Mouse (Mus musculus): ENCODE results near the gene Zfp523. TPM values are rescaled to one million over a fixed set of nuclear protein-coding genes. Genes with fewer than 3 reads are reported as not detected.
"Not testable (repeated sequence)": the region's sequence is repeated elsewhere in the genome, so short reads cannot be mapped to it uniquely, and the experiment has no call there.

Gene Zfp523
- polyA plus RNA-seq, 1 experiment from 2014 or later = 11.7 TPM

DNA sequence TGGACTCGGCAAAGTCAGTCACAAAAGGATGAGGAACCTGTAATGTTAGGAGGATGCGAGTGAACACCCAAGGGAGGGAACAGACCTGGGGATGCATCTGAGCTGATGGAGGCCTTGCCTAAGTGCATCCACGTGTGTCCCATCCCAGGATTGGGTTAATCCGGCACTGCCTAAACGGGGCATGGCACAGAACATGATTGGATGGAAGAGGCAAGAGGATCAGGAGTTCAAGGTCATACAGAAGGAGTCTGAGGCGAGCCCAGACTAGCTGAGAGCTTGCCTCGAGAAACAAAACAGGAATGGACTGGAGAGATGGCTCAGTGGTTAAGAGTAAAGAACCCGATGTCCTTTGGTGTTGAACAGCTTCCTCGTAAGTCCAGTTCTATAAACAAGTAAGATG lies 35.5 kb downstream of the Zfp523 start:
- peaks cover 62% of the 10 kb centered on the region for H3K79me2 ChIP-seq (ENCODE audit: inconsistent target)
- no peak overlapping the region for H3K27ac ChIP-seq
- no peaks in the 10 kb centered on the region for H3K36me3 ChIP-seq (ENCODE audit: inconsistent target)
- 63% methylated on average over 9 of the region's 9 CpGs for WGBS (ENCODE audit: missing documents)
- H3K4me3 ChIP-seq (ENCODE audit: inconsistent target) = no peak overlapping the region

DNA sequence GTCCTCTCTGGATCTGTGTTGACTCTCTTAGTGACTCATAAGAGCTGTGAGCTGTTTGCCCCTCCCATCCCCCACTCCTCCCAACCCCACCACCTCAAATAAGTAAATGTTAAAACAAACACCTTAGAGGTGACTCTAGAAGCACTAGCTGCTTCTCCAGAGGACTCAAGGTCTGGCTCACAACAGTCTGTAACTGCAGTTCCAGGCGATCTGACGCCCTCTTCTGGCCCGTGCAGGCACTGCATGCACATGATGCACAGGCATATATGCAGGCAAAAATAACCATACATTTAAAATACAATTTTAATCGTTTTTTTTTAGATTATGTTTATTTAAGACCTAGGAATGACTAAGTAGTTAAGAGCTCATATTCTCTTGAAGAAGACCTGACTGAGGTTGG lies 36.3 kb downstream of the Zfp523 start:
- no peak overlapping the region for H3K27ac ChIP-seq
- peaks cover 60% of the 10 kb centered on the region for H3K79me2 ChIP-seq (ENCODE audit: inconsistent target)
- WGBS (ENCODE audit: missing documents) = 63% methylated on average over 4 of the region's 4 CpGs
- no peaks in the 10 kb centered on the region for H3K36me3 ChIP-seq (ENCODE audit: inconsistent target)
- H3K4me3 ChIP-seq (ENCODE audit: inconsistent target) = no peak overlapping the region

DNA sequence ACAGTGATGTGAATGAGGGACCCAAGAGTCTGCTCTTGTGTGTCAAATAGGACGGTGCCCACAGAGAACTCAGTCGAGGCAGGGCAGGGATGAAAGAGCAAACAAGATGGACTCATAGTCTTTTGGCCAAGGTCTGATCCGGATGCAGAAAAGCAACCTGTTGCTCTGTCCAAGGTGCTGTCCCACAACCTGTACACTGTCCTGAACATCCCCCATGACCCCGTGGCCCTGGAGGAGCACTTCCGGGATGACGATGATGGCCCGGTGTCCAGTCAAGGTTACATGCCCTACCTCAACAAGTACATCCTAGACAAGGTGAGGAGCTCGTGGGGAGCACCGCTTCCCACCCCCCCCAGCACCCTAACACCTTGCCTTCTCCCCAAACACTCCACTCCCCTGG lies 39.9 kb downstream of the Zfp523 start:
- Histone ChIP-seq H3K36me3 (ENCODE audit: inconsistent target) (peaks cover 12% of the 10 kb centered on the region; the same call in 1 of the 2 replicates), H3K79me2 (ENCODE audit: inconsistent target) (peaks cover 26% of the 10 kb centered on the region), H3K4me3 (ENCODE audit: inconsistent target) (no peak overlapping the region), H3K27ac (no peak overlapping the region)
- WGBS (ENCODE audit: missing documents) = 77% methylated on average over 9 of the region's 9 CpGs

DNA sequence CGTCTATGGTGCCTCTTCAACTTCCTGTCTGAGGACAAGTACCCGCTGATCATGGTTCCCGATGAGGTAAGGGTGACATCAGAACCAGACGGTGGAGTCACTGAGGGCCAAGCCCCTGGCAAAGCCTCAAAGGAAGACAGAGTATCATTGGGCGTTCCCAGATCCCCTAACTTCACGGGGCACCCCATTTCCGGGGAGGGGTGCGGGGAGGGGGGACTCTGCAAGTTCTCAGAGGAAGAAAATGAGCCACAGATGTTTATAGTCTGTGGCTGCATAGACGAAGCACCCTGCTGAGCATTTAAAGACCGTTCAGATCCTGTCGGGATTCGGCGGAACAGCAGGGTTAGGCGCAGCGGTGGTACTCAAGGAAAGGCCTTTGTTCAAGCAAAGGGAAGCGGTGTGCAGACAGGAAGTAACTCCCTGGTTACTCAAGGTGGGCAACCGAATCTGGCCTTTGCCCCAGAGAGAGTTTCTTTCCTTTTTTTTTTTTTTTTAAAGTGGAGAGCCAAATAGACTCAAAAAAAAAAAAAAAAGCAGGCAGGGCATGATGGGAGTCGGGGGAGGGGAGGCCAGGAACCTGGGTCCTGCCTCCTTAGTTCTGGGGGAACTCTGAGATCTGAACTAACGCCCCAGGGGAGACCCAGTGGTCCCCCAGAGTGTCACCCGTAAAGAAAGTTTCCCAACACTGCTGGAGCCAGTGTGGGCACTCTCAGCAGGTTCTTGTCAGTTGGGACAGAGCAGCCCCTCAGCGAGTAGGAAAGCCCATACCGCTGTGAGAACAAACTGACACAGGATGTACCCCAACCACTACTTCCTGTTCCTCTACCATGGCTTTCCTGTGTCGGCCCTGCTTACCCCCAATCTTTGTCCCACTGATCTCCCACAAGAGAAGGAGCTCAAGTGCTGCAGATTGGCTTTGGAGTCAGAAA lies 41.1 kb downstream of the Zfp523 start:
- Histone ChIP-seq H3K27ac (peak overlapping the region; percentile 14), H3K4me3 (ENCODE audit: inconsistent target) (no peak overlapping the region), H3K36me3 (ENCODE audit: inconsistent target) (peaks cover 13% of the 10 kb centered on the region; the same call in 1 of the 2 replicates), H3K79me2 (ENCODE audit: inconsistent target) (peaks cover 14% of the 10 kb centered on the region)
- 5% methylated on average over 22 of the region's 23 CpGs for WGBS (ENCODE audit: missing documents)

- peaks cover 19% of the 10 kb centered on the region; the same call in 1 of the 2 replicates for H3K36me3 ChIP-seq (ENCODE audit: inconsistent target)
- WGBS (ENCODE audit: missing documents) = 88% methylated on average over 9 of the region's 10 CpGs
- H3K4me3 ChIP-seq (ENCODE audit: inconsistent target); H3K27ac ChIP-seq; H3K79me2 ChIP-seq (ENCODE audit: inconsistent target): not testable (repeated sequence)
Measured at GRCm38 (mm10) chr17:28222463-28222862, 45.5 kb downstream of the Zfp523 start.

DNA sequence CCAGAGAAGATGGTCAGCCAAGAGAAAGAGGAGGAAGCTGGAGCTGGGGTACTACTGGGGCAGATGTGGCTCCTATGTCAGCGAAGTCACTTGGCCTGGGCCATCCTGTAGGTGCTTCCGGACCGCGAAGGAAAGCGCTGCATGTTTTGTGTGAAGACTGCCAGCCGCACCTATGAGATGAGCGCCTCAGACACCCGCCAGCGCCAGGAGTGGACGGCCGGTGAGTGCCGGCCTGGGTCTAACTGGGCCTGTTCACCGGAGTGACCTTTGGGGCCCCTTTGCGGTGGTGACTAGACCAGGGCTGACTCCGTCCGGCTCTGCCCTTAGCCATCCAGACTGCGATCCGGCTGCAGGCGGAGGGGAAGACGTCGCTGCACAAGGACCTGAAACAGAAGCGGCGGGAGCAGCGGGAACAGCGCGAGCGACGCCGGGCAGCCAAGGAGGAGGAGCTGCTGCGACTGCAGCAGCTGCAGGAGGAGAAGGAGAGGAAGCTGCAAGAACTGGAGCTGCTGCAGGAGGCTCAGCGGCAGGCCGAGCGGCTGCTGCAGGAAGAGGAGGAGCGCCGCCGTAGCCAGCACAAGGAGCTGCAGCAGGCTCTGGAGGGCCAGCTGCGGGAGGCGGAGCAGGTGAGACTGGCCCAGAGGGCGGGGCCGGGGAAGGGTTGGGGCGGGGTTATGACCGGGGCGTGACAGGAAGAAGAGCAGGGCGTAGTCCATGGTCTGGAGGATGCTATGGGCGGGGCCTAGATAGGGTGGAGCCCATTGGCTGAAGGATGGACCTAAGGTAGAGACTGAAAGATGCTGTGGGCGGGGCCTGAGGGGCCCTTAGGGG lies 46.8 kb downstream of the Zfp523 start:
- H3K4me3 ChIP-seq (ENCODE audit: inconsistent target) = peak overlapping the region; percentile 5; the same call in 1 of the 2 replicates
- 7% methylated on average over 46 of the region's 46 CpGs for WGBS (ENCODE audit: missing documents)
- H3K36me3 ChIP-seq (ENCODE audit: inconsistent target) = peaks cover 32% of the 10 kb centered on the region; the same call in 1 of the 2 replicates
- peak overlapping the region; percentile 12; the same call in 1 of the 2 replicates for H3K27ac ChIP-seq
- no peaks in the 10 kb centered on the region for H3K79me2 ChIP-seq (ENCODE audit: inconsistent target)

DNA sequence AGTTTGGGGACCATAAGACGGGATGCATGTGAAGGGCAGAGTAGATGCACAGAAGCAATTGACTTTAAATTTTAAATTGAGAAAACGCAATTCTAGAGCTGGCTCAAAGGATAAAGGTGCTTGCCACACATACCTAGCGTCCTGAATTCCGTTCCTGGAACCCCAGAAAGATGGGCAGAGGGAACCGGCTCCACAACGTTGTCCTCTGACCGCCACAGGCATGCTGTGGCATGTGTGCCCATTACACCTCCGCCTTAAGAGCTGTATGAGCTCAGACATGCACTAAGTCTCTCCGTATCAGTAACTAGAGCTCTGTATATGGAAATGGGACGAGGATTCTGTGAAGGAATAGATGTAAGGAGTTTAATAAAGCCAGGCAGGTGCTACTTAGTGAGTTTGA lies 47.7 kb downstream of the Zfp523 start:
- Histone ChIP-seq H3K27ac (no peak overlapping the region), H3K79me2 (ENCODE audit: inconsistent target) (no peaks in the 10 kb centered on the region), H3K36me3 (ENCODE audit: inconsistent target) (peaks cover 38% of the 10 kb centered on the region; the same call in 1 of the 2 replicates), H3K4me3 (ENCODE audit: inconsistent target) (no peak overlapping the region)
- WGBS (ENCODE audit: missing documents) = 96% methylated on average over 10 of the region's 10 CpGs

- Histone ChIP-seq H3K27ac (no peak overlapping the region), H3K4me3 (ENCODE audit: inconsistent target) (no peak overlapping the region), H3K79me2 (ENCODE audit: inconsistent target) (no peaks in the 10 kb centered on the region), H3K36me3 (ENCODE audit: inconsistent target) (peaks cover 33% of the 10 kb centered on the region; the same call in 1 of the 2 replicates)
- 25% methylated on average over 21 of the region's 21 CpGs for WGBS (ENCODE audit: missing documents)
Measured at GRCm38 (mm10) chr17:28226014-28226413, 49.1 kb downstream of the Zfp523 start.

GRCm38 (mm10) chr17:28230486-28230885 lies 53.6 kb downstream of the Zfp523 start:
- Histone ChIP-seq H3K79me2 (ENCODE audit: inconsistent target) (peaks cover 28% of the 10 kb centered on the region), H3K36me3 (ENCODE audit: inconsistent target) (peaks cover 25% of the 10 kb centered on the region; the same call in 1 of the 2 replicates), H3K27ac (no peak overlapping the region), H3K4me3 (ENCODE audit: inconsistent target) (no peak overlapping the region)
- WGBS (ENCODE audit: missing documents) = 97% methylated on average over 6 of the region's 6 CpGs

GRCm38 (mm10) chr17:28231026-28231736 lies 54.3 kb downstream of the Zfp523 start:
- Histone ChIP-seq H3K4me3 (ENCODE audit: inconsistent target) (no peak overlapping the region), H3K36me3 (ENCODE audit: inconsistent target) (peaks cover 25% of the 10 kb centered on the region; the same call in 1 of the 2 replicates), H3K27ac (no peak overlapping the region), H3K79me2 (ENCODE audit: inconsistent target) (peaks cover 35% of the 10 kb centered on the region)
- WGBS (ENCODE audit: missing documents) = 89% methylated on average over 18 of the region's 18 CpGs

DNA sequence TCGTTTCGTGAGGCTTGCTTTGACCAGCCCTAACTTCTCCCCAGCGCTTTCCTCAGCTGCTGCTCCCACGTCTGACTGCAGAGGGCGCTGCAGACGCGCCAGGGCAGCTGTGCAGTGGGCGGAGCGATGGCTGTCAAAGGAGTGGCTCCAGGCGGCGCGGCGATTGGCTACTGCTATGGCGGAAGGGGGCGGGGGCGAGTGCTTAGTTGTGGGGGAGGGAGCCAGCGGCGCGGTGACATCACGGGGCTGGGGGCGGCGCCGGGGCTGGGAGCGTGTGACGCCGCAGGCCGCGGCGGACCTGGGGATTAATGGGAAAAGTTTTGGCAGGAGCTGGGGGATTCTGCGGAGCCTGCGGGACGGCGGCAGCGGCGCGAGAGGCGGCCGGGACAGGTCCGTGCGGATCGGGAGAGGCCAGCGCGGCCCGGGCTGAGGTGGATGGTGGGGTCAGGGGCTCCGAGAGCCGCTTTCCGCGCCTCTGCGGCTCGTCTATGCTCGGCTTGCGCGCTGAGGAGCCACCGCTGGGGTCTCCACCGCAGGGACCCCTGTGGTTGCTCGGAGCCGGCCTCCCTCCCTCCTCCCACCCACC lies 55.6 kb downstream of the Zfp523 start, which contains the start of gene Ppard:
TSS of gene Ppard (plus strand) at position 226 of the 586 bp plus-strand sequence.
- peaks cover 18% of the 10 kb centered on the region; the same call in 1 of the 2 replicates for H3K36me3 ChIP-seq (ENCODE audit: inconsistent target)
- H3K4me3 ChIP-seq (ENCODE audit: inconsistent target) = peak within 1 kb of the TSS; percentile 83
- WGBS (ENCODE audit: missing documents) = under 1% methylated on average over 56 of the region's 57 CpGs
- peak within 1 kb of the TSS; percentile 68 for H3K27ac ChIP-seq
- peaks cover 48% of the 10 kb centered on the region for H3K79me2 ChIP-seq (ENCODE audit: inconsistent target)

DNA sequence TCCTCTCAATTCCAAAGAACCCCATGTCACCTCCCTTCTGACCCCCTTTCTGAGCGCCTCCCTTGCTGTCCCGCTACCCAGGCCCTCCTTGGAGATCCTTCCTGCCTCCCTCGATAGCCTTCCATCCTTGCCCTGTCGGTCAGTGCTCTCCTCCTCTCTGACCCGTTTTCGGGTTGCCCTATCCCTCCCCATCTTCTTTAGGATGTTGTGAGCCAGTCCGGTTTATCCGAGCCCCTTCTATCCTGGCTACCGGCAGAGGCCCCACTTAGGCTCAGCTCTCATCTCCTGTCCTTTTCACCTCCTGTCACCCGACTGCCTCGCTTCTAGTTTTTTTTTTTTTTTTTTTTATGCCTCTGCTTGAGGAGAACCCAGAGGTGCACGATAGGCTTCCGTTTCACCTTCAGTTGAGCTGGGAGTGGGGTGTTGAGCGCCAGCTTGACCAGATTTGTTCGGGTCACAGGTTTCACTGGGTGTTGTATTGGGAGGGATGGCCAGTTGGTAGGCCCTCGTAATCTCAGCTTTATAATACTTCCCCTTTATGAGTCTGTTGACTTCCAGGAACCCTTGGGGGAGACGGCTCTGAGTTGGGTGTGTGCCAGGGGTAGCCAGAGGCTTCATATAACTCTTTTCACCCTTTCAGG lies 56.3 kb downstream of the Zfp523 start:
- H3K4me3 ChIP-seq (ENCODE audit: inconsistent target) = peak overlapping the region; percentile 83
- peaks cover 55% of the 10 kb centered on the region for H3K79me2 ChIP-seq (ENCODE audit: inconsistent target)
- WGBS (ENCODE audit: missing documents) = under 1% methylated on average over 17 of the region's 17 CpGs
- H3K36me3 ChIP-seq (ENCODE audit: inconsistent target) = peaks cover 12% of the 10 kb centered on the region; the same call in 1 of the 2 replicates
- peak overlapping the region; percentile 68 for H3K27ac ChIP-seq

GRCm38 (mm10) chr17:28234641-28235040 lies 57.7 kb downstream of the Zfp523 start:
- Histone ChIP-seq H3K79me2 (ENCODE audit: inconsistent target) (peaks cover 69% of the 10 kb centered on the region), H3K27ac (no peak overlapping the region), H3K4me3 (ENCODE audit: inconsistent target) (no peak overlapping the region), H3K36me3 (ENCODE audit: inconsistent target) (peaks cover 4% of the 10 kb centered on the region; the same call in 1 of the 2 replicates)
- WGBS (ENCODE audit: missing documents) = 98% methylated on average over 5 of the region's 5 CpGs
